Mouse (Mus musculus) layer of hippocampus, adult 11-12 months (tissue): Measurements from ENCODE around the gene Fbxl7.

Source experiments
- DNase-seq: peaks from one replicate; pipeline ENCODE4 v3.0.0; 2022; ENCODE audit warnings: low spot score

The Fbxl7 gene

DNA sequence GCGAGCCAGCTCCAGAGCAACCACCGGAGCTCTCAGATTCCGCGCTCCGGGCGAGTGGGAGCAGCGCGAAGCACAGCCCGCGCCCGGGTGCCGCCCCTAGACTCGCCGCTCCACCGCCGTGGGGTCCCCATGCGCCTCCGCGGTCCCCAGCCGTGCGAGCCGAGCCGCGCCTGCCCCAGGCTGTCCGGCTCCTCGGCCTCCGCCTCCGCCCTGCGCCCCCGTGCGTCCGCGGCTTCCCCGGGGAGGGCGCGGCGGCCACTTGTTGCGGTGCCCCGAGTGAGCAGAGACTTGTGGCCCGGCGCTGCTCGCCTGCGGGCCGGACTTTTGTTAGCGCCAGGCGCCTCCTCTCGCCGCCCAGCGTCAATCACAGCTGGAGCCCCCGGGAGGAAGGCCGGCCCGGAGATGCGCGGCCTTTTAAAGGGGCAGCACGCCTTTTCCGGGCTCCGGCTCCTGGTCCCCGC, at the start of gene Fbxl7:
Gene Fbxl7, minus strand, starts transcription at position 330 of the 461 bp plus-strand sequence.
- peak; percentile 62 for DNase-seq

DNA sequence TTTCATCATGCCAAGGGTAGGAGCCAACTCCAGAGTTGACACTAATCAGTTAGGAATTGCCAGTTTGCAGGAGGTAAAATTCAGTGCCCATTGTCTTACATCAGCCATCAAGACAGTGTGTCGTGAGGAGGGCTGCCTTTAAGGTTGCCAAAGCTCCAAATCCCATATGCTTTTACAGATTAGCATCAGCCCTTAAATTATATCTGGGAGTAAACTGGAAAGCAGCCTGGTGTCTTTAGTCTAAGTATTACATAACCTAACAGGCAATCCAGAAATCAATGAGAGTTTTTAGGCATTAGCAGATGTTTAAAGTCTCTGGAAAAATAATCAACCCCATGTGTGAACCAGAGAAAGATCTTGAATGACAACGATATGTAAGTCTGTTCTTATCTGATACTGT, 26.6 kb upstream of the Fbxl7 start:
- DNase-seq = no peak

DNA sequence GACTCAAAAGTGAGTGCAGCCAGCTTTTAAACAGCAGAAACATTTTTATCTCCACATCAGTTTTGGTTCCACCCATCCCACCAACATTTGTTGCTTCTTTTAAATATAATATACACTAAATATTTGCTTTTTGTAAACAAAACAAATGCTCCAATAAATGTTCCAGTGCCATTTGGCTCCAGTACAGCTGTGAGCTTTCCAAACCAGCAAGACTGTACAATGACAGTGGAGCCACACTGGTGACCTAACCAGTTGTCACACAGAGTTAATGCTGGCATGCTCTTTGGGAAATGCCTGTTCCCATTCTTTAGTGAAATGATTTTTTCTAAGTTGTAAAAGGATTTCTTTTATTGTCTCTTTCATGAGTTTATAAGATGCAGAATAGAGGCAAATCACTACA, 18.0 kb upstream of the Fbxl7 start:
- DNase-seq = no peak

DNA sequence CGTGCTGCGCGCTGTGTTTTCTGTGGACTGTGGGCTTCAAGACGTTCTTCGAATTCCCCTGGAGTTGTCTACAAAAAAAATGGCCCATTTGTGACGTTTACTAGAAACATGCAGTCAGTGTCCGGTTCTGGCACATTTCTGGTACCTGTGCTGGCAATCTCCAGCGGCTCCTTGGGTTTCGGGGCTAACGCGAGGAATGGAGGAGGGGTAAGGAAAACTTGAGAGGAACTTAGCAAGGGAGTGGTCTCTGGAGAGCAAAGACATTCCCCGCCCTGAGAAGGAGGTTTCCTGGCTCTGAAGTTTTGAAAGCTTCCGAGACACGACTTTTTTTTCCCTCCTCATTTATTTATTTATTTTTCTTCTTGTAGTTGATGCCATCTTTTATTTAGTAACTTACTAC, 381 bp upstream of the Fbxl7 start:
- DNase-seq = no peak

DNA sequence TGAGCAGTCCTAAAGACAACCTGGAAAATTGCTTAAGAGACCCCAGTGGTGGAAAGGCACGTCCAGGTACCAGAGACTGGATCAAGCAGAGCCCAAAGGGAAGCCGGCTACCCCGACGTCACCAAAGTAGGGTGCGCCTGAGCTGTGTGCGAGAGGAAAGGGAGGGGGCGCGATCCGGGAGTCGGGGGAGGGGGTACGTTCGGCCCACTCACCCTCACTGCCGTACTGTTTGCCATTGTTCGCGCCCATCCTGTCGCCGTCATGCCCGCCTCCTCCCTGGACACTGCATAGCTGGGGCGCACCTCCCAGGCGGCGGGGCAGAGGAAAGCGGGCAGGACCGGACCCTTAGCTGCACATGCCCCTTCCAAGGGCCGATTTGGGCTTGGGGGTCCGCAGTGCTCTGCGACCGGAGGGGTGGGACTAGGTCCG, 565 bp downstream of the Fbxl7 start:
- DNase-seq = peak; percentile 9

DNA sequence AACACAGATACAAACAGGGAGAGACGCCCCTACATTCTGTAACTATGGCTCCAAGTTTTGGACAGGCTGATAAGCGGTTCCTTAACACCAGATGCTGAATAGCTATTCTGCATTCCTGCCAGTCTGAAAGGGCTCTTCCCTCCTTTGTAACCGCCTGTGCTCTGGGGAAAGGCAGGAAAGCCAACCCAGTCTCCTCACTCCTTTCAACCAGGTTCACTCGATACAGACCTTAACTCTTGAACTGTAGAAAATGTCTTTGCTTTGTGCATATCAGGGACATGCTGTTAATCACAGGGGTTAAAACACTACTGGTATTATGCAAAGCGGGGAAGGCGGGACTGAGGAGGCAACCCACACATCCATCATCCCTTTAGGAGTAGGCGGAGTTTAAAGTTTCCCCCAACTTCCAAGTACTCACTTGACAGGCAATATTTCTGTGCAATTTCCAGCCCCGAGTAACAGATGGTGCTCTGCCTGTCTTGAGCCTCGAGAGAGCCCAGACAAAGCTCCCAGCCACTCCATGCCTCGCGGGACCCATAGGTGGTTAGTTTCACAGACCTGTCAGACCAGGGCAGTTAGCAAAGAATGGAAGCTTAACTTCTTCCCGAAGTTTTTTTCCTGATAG, 1.2 kb downstream of the Fbxl7 start:
- DNase-seq = peak; percentile 9

DNA sequence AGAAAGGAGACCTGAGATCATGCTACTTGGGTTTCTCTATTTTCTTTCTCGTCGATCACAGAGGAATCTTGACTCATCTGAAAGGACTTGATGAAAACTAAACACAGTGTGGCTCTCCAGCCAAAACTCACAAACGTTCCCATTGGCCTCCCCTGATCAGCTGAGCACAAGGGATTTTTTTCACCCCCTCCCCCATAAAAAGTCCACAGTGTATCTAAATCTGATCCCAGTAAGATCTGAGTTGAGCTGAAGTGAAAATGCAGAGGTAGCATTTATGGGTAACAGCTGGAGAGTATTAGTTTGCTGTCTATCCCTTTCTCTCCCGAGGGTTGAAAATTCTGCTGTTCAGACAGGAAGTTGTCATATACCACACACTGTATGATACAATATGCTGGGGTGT, 2.2 kb downstream of the Fbxl7 start:
- DNase-seq = no peak

DNA sequence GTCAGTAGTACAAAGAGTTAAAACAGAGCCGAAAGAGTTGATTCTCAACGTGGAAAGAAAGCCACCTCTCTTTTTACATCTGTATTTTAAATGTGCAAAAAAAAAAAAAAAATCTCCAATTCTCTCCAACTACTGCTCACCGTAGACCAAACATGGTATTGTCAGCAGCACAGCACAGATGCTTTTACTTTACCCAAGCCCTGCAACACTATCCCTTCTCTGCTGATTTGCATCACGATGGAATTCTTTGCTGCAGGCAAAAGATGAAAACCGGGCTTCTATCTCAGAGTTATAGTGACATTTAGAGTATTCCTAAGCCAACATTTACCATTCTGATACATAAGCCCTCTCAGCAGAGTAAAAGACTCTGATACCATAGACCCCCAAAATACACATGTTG, 5.4 kb downstream of the Fbxl7 start:
- no peak for DNase-seq

DNA sequence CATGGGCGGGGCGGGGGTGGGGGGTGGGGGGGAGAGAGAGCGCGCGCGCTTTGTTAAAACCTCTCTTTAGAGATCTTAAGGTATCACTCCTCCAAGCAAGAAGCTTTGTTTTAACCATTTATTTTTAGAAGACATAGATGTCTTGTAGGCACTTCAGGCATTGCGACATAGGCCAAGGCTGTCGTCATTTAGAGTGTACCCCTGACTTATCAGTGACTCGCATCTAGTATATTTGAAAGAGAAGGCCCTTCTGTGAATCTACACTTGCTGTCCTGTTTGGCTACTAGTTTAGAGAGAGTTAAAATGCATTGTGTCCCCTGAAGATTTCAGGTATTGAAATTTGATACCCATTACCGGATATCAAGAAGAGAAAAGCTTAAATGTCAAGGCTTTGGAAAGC, 7.2 kb downstream of the Fbxl7 start:
- no peak for DNase-seq

DNA sequence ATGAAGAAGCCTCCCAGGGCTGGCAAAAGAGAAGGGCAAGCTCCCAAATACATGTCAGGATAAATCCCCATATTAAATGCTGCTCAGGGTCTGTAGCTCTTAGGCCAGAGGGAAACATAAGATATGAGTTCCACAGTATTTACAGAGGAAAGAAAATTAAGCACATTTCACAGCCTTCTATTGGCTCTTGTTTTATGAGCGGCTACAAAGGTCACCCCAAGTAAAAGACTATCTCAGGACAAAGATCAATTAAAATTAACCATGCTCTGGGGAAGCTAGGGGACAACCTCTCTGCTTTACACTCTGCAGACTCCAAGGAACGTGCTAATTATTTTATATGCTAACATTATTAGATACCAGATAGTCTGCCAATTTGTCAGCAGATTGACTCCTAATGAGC, 9.4 kb downstream of the Fbxl7 start:
- no peak for DNase-seq

DNA sequence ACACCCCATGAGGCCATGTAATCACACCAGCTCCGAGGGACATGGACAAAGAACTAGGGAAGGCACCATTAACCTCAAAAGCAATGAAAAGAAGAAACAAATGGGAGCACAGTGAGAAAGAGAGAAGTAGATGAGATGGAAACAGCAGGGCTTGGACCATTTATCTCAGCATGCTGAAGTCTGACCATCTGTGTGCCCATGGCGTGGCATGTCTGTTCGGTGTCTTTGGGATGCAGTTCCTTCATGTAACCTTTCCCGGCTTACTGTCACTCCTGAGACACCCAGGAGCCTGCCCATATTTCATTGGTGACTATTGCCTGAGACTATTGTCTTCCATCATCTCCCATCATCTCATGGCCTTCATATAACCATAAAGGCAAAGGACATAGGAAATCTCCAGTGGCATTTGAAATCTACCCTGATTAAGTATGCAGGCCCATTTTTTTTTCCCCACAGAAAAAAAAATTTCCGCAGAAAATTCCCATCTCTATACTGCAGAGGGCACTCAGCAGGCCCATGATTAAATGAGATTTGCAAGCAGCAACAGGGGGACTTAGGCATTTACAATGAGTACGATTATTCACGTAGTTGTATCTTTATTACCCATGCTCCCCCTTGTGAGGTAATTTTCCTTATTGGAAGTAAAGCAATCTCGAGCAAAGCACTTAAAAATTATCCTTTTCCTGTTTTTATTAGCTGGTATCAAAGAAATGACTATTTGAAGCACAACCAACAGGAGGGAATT, 15.0 kb downstream of the Fbxl7 start:
- no peak for DNase-seq

DNA sequence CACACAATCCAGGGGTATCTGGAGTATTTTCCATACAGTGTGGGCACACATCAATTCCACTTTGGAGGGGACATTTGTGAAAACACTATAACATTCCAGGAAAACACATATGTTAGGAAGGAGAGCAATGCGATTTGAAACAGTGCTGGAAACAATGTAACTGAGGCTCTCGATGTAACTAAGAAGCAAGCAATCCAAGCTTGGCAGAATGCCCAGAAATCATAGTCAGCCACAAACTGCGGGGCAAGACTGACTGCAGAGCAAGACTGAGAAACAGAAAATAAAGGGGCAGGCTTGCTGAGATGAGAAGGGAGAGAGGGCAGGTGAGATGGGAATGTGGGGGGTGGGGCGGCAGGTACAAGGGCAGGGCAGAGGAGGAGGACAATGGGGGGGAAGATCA, 19.7 kb downstream of the Fbxl7 start:
- peak; percentile 76 for DNase-seq

DNA sequence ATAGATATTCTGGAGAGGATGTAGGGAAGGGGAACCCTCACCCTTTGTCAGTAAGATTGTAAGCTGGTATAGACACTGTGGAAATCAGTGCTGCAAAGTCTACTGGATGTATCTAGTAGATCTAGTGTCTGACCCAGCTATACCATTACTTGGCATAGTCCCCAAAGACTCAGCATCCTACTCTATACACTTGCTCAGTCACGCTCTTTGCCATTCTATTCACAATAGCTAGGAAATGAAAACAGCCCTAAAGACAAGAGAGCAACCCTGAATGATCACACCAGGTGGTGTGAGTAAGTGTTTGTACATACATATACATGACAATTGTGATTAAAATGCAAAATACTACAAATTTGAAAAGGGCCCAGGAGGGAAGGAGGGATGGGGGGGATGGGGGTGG, 23.1 kb downstream of the Fbxl7 start:
- DNase-seq = no peak

DNA sequence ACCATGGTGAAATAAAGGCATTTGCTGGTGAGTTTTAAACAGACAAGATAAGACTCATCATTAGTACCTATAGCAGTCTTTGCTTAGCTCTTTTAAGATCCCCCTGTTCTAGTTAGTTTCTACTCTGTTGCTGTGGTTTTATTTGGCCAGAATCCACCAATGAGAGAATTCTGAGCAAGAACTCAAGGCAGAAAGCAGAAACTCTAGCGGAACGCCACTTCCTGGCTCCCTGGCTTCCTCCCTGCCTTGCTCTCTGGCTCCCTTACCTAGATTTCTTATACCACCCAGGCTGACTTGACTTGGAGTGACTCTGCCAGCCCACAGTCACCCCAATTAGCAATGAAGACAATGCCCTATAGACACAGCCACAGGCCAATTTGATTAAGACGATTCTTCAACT, 26.2 kb downstream of the Fbxl7 start:
- DNase-seq = no peak

DNA sequence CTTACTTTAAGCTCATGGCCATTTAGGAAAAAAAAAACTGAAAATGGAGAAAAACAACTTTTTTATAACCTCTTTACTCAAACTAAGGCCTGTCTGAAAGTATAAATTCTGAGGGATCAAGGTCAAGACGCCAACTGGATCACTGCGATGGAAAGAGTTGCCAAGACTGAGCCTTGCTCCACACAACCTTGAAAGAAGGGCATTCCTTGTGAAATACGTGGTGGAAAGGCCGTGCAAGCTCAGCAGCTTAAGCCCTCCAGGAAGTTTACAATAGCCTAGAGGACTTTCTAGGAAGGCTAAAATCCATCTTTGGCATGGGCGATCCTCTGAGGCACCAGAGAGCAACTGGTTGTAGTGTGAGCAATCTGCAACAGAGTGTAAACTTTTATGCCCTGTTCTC, 27.9 kb downstream of the Fbxl7 start:
- DNase-seq = no peak

DNA sequence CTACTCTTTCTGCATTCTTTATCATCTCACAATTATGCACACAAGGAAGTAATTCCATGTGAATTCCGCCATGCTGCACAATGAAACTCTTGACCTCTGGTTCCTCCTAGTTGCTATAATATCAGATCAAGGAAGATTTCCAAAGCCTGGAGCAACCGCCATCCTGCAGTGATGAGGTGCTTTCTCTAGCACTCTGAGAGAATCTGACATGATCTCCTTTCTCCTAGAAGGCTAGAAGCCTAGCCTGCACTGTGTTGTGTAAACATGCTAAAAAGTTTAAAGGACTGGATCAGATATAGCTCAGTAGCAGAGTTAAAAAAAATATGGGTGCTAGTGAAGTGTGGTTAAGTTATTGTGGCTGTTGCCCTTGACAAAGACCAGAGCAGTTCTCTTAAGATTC, 33.2 kb downstream of the Fbxl7 start:
- DNase-seq = no peak

DNA sequence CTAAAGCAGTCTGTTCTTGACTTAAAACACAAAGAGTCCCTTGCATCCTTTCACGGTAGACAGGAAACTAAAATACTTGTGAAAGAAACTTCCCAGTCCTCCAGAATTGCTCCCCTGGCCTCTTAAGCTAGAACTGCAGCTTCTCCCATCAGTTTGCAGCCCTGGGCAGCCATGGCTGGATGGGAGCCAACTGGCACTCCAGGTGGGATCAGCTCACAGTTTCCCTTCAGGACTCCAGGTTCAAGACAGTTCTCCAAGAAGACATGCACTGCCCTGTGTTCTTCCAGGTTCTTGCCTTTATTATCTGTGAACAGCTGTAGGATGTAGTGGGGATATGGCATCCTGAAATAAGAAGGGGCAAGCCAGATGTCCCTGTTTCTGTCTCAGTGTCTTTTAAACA, 45.8 kb downstream of the Fbxl7 start:
- DNase-seq = no peak

DNA sequence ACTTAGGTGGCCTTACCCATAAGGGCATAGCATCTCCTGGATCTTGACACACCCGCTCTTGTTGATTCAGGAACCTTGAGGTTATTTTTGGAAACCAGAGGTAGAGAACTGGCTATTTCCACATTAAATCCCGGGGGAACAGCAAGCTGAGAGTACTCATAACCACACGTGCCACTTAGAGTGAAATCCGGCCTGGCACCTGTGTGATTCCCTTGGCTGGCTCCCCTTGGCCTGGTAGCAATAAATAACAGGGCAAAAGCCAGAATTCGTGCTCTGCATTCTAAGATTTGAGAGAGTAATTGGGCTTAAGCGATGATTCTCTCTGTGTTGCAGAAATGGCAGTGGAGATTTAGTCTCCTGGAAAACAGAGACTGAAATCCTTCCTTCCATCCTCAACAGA, 53.2 kb downstream of the Fbxl7 start:
- DNase-seq = no peak

DNA sequence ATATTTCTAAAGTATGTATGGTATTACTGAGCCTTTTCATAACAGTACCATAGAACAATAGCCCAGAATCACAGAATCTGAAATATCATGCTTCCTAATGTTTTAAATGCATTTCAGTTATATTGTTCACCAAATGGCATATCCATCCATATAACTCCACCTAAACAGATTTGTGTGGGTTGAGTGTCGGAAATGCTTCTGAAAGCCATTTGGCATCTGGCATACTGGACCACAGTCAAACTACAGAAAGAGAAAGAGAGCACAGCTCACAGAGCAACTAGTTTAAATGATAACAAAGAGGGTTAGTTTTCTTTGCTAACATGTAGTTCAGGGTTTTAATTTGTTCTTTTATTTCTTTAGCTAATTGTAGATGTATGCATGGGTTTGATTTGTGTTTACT, 57.0 kb downstream of the Fbxl7 start:
- peak; percentile 26 for DNase-seq

DNA sequence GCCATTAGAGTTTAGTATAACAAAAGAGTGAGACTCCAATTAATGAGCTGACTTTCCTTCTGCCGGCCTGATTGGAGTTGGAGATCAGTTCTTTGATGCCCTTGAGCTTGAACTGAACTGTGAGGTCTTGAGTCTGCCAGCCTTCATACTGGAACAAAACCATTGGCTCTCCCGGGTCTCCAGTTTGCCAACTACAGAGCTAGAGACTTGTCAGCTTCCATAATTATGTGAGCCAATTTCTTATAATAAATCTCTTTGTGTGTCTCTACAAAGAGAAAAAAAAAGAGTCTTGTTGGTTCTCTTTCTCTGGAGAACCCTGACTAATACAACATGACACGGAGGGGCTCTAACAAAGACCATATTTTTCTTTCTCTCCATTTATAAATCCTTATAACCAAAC, 58.2 kb downstream of the Fbxl7 start:
- DNase-seq = peak; percentile 6

DNA sequence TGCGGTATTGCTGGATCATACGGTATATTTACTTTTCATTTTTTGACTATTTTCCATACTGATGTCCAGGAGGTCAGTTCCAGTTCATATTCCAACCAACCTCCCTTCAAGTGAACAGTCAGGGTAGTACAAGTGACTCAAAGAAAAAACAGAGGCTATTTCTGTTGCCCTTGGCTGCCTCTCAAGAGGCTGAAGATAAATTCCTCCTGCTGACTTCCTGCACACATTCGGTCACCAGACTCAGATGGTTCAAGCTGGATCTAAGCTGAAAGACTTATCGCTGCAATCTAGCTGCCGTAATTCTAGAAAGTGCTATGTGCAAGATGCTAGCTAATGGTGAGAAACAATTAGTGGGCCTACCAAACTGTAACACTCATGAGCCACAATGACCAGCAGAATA, 61.0 kb downstream of the Fbxl7 start:
- no peak for DNase-seq

DNA sequence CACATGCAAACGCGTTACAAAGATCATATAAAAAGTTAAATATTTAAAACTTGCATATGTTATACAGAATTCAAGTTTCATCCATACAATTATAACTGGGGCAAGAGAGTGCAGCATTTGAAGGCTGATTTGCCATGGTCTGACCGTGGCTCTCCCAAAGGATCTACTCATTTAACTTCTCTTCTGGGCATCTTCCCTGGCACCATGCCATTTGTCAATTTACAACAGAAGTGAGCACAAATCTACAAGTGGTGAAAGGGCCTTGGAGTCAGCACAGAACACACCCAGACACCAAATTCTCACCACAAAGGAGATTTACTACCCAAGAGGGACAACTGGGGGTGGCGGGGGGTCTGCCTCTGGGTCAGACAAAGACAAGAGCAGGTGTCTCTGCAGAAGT, 64.2 kb downstream of the Fbxl7 start:
- no peak for DNase-seq

DNA sequence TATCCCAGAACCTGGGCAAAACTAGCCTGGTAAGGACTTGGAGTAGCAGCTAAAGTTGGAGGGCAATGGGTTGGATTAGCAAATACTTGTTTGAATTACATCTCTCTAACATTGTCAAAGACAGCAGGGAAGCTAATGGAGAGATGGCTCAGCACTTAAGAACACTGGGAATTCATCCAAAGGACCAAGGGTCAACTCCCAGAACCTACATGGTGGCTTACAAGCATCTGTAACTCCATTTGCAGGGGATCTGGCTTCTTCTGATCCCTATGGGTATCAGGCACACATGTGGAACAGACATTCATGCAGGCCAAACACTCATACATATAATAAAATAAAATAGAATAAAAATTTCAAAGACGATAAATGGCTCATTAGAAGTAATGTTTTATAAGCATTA, 78.4 kb downstream of the Fbxl7 start:
- DNase-seq = no peak

DNA sequence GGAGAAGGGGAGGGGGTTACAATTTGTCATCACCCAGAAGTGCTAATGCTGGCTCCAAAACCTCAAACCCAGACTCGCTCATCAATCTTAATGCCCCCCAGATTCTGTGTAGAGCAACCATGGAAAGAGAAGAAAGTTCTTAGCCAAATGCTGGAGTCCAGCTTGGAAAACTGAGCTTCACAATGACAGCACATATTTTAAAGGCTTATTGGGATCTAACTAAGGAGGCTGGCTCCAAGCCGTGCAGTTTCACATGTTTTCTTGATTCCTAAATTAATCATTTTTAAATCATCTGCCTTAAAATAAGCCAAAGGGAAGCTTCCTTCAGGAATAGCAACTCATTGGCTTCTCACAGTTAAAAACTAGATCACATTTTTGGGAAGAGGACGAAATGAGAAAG, 82.5 kb downstream of the Fbxl7 start:
- DNase-seq = no peak
